Mouse (Mus musculus) MEL-GATA-1-ER (cell line): ENCODE results near the gene Cyp2u1.
A peak's percentile ranks its signal among the peaks of the same experiment; 100 is the strongest.

Experiments
- DNase-seq: peaks from one replicate; pipeline ENCODE4 v3.0.0-alpha.2; 2012; ENCODE audit warnings: low read depth; ENCODE audit errors: extremely low read depth

The Cyp2u1 gene

DNA sequence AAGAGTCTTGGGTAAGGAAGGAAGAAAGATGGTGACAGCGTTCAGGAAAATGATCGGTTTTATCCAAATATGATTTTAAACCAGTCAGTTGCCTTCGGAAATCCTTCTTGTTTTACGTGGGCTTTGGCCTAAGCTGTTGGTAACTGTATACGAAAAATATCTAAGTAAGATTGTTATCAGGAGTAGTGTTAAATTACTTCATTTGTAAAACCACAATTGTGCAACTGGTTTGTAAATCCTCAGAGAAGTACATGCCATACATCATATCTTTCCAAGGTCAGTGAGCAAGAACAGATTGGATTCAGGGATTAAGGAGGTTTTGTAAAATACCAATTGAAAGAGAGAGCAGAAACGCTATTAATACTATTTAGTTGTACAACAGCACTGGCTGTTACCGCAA lies 3.2 kb upstream of the Cyp2u1 start:
- no peak for DNase-seq

DNA sequence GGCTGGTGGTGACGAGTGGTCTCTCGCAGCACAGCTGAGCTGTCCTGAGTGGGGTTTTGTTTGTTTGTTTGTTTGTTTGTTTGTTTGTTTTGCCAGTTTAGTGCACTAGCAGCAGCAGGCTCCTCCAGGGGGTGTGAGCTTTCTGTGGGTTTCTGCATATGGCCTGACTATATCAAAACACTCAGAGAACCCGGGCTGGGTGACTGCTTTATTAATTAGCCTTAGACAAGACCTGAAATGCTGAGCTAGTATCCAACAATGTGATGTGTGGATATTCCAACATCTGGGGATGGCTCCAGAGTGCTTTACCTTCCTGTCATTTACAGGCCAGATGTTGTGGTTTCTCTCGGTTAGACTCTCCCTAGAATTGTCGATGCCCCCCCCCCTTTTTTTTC lies 290 bp upstream of the Cyp2u1 start:
- no peak for DNase-seq

DNA sequence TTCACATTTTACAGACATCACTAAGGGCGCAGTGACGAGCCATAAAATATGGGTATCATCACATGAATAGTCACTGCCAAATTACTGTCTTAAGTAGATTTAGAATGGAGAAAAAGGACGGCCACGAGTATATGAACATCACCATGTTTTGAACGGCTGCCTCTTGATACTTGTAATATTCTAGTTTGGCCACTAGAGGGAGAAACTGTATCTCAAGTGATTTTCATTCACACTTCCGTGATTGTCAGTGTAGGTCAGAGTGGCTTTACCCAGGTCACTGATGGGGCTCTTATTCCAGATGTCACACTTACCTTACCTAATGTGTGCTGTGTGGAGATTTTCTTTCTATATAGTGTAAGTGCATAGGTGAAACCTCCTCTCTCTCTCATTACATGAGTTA lies 3.1 kb downstream of the Cyp2u1 start:
- DNase-seq, result peak; percentile 71

DNA sequence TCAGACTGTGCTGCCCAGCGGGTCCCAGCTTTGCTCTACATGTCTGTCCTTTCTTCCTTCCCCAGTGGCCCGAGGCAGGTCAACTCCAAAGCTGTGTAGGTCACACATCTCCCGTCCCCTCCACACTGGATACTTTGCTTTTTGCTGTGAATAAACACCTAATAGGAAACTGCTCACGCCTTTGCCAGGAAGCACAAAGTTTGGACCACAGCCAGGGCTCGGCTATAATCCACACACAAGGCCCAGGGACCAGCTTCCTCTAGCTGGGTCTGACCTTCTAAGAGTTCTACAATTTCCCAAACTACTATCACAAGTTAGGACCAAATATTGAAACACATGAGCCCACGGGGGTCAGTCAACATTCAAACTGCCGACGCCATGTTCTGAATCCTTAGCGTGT lies 3.9 kb downstream of the Cyp2u1 start:
- no peak for DNase-seq

DNA sequence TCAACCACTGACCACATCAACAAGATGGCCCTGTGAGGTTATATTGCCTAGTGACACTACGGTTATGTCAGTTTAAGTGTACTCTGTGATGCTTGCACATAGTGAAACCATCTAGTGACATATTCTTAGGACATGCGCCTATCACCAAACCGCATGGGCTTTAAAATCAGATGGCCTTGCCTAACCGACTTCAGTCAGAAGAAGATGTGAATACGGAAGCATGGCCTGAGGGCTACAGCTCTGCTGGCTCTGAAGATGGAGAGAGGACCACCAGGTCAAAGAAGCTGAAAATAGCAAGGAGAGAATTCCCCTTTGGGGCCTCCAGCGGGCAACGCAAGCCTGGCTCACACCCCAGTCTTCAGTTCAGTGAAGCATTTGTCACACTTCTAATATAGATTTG lies 6.1 kb downstream of the Cyp2u1 start:
- no peak for DNase-seq

DNA sequence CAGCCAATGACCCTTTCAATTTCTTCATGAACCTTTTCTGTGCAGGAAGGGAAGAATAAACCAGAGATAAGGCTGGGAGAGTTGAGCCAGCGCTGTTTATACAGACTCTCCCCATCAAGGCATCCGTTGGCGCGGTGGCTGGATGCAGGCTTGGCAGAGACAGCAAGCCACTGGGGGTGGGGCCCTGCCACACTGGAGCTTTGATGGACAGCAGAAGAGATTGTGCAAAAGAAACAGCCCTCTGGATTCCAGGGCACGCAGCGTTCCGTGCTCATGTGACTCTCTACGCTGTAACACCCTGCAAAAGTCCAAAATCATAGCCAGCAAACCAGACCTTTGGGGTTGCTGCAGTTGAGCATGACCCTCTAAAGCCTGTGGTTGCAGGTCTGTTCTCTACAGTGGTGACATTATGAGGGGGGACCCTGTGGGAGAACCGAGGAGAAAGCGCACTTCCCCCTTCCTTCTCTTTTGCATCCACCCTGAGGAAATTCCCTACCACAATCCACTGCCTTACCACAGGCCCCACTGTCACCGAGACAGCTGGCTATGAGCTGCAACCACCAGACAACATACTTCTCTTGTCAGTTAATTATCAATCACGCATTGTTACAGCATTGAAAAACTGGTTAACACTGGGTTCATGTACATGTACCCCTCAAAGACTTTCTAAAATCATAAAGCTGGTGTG lies 7.4 kb downstream of the Cyp2u1 start:
- DNase-seq, result no peak

DNA sequence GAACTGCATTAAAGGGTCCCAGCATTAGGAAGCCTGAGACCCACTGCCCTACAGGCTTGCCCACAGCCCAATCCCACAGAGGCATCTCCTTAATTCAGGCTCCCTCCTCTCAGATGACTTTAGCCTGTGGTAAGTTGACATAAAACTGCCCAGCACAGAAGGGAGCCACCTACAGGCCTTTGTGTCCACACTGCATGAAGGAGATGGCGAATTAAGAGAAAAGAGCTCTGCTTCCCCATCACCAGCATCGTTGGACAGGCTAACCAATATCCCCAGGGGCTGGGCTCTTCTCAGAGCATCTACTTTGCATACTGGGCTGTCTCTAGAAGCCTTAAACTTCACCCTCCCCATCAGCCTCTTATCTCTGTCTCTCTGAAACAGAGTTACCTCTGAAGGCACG lies 8.5 kb downstream of the Cyp2u1 start:
- DNase-seq, result no peak

DNA sequence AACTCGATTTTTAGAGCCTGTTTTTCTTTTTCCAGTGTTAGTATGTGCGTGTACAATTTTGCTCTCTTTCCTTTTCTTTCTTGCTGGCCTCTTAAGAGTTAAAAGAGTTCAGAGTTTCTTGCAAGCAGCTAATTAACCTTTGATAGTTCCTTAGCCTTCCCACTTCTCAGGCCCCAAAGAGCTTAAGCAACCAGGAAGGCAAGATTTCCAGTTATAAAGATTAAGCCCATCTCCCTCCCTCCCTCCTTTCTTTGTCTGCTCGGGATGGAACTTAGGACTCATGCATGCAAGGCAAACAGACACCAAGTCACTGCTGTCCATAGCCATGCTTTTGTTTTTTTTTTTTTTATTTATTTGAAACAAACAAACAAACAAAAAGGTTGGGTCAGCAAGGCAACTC lies 10.1 kb downstream of the Cyp2u1 start:
- no peak for DNase-seq

DNA sequence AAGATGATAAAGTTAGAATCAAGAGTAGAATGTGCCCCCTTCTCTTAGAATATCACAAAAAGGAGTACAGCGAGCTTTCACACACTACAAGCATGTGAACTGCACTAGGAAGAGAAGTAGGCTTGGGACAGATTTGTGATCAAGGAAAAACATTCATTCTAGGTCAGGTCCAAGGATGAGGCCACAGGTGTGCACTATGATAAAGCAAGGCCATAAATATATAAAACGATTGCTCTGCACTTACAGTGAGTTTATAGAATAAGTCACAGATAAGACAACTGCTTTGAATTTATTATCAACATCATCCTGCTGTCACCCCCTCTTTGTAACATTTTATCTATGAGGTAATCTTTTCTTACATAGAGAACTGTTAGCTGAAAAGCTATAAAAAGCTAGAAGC lies 10.7 kb downstream of the Cyp2u1 start:
- DNase-seq, result no peak

DNA sequence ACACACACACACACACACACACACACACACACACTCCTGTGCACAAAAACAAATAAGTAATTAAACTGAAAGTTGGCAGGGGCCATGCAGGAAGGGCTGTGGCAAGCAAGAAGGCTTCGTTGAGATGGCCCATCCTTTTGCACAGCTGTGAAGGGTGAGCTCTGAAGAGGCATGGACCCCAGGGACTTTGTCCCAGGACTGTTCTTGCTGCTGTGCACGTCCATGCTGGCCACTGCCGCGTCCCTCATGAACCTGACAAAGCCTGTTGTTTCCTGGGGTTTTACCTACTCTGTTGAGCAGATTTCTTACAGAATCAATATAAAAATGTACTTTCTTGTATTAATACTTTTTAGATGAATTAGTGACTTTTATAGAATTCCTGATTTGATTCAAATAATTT lies 11.1 kb downstream of the Cyp2u1 start:
- no peak for DNase-seq

DNA sequence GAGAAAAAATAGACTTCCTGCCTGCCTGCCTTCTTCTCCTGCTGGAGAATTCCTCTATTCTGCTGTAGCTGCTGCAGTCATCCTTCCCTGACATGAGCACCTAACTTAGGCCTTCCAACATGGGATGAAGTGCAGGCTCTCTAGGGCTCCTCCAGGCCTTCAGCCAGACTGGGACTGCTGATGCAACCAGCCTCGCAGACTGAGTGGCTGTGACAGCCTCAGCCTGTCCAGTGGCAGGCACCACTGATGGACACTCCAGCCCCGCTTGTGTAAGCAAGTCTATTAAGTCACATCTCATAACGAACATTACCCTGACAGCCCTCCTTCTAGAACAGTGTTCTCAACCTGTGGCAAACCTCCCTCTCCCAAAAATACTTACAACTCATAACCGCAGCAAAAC lies 28.9 kb downstream of the Cyp2u1 start:
- DNase-seq, result no peak

DNA sequence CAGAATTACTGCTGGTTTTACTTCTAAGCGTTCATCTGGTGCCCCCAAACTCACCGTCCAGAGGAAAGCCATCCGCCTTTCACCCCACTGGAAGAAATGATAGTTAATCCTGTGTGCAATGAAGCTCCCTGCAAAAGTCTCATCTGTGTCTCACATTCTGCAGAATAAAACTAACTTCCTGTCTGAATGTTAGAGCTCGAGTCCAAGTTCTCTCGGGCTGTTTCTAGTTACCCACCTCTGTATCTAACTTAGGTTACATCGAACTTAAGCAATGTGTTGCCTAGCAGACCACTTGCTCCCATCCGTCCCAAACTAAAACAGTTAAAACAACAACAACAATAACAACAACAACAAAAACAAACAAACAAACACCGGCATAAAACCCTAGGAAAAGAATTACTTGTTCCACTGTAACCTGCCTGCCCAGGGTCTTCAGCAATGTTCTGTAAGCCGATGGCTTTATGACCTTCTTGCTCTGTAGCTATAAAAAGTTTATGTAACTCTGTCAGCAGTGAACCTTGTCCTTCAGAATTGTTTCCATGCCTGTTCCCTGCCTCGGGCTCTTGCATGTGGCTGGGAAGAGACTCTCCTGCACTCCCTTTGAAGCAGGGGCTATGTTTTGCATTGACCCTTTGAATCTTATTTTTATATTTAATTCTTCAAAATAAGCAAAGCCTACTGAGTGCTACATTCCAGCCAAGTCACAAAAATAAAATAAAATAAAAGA lies 30.5 kb downstream of the Cyp2u1 start:
- DNase-seq, result no peak

DNA sequence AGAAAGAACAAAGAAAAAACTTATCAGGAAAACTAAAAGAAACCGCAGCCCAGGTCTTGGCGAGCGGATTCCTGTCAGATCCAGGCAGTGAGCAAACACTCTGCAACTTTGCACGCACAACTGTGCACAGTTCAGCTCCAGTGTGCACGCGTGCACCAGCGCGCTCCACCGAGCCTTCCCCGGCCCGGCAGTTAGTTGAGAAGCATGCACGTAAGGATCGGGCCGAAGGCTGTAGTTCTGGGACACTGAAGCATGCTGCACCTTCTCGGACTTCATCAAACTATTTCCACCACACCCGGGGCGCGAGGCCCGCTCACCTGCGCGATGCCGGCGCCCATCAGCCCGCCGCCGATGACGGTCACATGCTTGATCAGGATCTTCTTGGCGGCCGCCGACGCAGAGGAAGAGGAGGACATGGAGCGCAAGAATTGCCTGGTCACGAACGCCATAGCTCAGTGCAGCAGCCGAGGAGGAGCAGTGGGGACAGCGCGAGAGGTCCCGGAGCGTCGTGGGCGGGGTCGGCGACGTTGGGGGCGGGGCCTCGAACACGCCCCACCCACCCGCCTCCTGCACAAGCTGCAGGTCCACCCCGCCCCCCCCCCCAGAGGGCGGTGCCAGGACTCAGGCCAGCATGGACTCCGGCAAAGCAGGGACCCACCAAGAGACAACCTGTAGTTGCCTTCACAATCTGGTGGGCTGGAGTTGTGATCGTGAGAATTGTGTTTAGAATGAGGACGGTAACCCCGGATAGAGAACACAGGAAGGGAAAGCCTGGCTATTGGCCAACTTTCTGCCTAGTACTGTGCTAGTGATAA lies 31.3 kb downstream of the Cyp2u1 start, which contains the start of gene Hadh:
Gene Hadh, minus strand, starts transcription at position 543 of the 815 bp plus-strand sequence.
- peak; percentile 81 for DNase-seq

DNA sequence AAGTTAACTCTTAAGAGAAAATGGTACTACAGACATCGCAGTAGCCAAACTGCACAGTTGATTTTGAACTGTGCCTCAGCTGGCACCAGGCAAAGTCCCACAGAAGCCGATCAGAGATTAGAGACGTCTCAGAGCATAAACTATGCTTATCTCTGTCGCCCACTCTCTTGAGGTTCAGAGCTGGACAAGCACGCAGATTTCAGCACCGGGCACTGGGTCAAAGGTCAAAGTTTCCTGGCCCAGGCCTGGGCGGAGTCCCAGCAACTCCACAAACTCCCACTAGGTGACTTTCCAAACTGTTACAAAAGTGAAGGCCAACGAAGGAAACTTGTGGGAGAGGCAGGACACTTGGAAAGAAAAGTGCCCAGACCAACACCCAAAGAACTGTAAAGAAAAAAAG lies 31.9 kb downstream of the Cyp2u1 start:
- DNase-seq, result peak; percentile 59

DNA sequence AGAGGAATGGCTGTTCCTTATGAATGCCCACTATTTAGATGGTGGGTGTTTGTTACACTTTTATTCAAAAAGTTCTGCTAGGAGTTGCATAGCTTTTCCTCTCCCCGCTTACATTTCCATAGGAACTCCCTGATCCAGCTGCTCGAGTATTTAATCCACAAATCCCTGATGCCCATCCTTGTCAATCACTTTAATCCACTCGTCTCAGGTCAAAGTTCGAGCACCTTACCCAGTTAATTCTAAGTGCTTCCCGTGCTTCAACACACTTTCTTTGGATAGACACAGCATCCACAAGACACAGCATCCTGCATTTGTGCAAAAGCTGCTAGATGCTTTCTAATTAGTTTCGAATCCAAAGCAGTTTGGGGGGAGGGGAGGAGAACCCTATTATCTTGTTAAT lies 32.6 kb downstream of the Cyp2u1 start:
- no peak for DNase-seq

DNA sequence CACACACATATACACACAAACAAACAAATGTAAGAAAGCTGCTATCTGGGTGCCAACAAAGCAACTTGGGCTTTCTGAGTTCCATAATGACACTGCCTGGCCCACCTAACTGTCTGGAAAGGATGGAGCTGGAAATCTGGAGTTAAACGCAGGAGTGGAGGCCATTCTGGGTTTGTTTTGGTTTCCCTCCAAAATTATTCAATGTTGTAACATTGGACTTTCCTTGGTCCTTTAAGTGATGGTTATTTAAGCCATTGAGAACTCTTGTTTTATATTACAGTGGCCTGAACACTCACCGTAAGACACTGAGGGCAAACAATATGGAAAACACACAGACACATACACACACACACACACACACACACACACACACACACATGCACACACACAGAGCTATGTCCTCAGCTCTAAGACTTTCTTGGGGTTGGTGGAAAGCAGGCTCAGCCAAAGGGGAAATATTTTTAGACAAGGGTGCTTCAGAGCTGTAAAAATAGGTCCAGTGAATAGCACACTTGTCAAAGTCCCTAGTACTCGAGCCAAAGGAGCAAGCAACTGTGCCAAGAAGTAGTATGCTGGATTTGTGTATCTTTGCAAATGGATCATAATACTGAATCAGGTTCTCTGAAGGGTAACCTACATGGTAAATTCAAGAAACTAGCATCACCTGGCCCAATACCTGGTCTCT lies 36.5 kb downstream of the Cyp2u1 start:
- DNase-seq, result no peak

DNA sequence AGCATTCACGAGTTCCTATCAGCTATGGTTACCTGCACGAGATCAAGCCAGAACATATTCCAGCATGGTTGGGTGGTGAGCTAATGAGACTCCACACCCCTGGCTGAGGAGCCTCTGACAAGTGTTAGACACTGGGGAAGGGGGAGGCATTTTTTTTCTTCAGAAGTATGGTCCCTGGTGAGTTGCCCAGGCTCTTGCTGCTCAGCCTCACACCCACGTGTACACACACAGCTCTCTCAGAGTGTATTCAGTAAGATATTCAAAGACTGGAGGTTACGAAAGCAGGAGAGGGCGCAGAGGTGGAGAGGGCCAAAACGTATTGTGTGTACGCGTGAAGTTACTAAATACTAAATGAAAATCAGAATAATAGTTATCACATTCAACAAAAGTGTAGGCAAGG lies 37.5 kb downstream of the Cyp2u1 start:
- DNase-seq, result no peak

DNA sequence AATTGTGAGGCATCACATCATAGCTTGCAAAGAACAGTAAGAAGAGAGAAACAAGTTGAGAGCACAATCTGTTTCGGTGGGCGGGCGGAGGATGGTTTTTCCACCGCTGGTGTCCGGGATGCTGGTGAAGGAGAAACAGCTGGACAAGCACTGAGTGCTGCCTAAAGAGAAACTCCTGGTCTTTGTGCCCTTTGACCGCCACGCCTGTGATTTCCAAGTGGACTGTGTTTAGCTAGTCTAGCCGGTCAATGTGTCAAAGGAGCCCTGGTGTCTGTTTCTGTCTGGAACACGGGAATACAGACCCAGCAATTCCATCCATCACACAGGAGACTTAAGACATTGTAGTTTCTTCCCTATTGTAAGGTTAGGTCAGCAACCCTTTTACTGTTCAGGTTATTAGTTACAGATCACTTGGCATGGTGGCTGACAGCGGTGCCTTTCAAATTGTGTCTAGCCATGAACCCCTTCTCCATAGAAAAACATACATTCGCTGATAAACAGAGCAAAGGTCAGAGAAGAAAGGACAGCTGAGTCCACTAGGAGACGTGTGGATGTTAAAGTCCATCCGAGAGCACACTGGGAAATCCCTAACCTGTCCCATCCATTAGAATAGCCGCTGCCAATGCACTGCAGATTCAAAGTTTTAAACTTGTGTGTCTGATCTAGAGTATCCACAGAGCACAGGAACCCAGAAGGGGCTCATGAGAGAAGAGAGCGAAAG lies 39.1 kb downstream of the Cyp2u1 start:
- no peak for DNase-seq

DNA sequence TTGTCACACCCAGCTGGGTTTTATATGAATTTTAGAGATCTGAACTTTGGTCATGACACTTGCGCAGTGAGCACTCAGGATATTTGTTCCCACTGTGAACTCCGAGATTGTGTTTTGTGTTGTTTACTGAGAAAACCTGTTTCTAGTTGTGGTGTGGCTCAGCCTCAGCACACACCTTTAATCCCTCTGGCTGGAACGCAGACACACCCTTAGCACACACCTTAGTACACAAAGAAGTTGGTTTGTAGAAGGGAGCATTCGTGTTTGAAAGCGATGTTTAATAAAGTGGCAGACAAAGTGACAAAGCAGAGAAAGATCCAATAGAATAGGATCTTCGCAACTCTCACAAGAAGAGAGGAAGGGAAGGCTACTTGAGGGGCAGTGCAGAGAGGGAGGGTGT lies 42.6 kb downstream of the Cyp2u1 start:
- no peak for DNase-seq

DNA sequence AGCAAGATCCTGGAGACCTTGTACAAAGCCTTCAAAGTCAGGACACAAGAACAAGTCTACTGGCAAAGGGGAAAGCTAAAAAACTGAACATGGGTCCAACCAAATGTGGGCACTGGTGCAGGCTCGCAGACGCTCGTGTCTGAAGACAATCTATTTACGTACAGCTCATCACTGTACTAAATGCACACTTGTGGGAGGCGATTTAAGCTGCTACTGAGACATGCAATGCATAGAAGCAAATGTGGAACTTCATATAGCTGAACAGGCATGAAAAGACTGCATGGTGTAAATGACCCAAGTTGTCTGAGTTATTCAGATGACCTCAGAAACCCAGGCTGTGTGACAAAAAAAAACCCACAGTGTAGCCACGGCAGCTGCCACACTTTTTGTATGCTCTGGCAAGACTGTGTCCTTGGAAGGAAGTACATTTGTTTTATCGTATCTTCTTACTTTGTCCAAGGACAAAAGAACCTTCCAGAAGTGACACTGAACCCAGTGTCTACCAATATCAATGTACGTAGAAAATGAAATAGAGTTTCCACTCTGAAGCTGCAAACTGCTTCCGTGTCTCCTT lies 43.5 kb downstream of the Cyp2u1 start:
- DNase-seq, result no peak

DNA sequence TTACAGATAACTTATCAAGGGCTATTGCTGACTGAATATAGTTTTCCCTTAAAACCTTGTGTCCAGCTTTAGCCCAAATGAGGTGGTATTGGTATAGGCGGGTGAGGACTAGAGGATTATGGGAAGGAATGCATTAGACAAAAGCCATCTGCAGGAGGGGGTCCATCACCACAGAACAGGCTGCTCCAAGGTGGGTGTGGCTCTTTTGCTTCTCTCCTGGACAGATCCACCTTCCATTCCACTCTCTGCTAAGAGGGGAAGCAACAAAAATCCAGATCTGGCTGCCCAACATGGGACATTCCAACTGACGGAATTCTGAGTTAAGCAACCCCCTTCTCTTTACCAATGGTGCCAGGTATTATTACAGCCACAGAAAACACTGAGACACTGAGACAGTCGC lies 44.1 kb downstream of the Cyp2u1 start:
- DNase-seq, result no peak
